Mouse (Mus musculus) embryonic facial prominence, embryonic 14.5 days (tissue): ENCODE data around the gene Gng13. TPM values are rescaled to one million over a fixed set of nuclear protein-coding genes. Genes with fewer than 3 reads are reported as not detected.

Experiments used
- ATAC-seq: fragments of 200-750 bp; cut with Nextera tagmentation; 2 replicates; pipeline ENCODE4 v1.8.0; 2017; ENCODE audit warnings: low read depth, moderate number of reproducible peaks, moderate TSS enrichment
- DNase-seq: peaks from one replicate; pipeline ENCODE4 v3.0.0-alpha.2; 2015; ENCODE audit warnings: low spot score
- H3K27ac ChIP-seq: fragments of 300-500 bp; sonication (generic); replicated peaks from 2 replicates; pipeline ENCODE4 v1.5.1; 2014; ENCODE audit warnings: low read depth, mild to moderate bottlenecking, low read length, moderate library complexity
- H3K27me3 ChIP-seq: fragments of 300-500 bp; sonication (generic); replicated peaks from 2 replicates; pipeline ENCODE4 v1.6.1; 2014; ENCODE audit warnings: low read length; ENCODE audit not compliant: control insufficient read depth, insufficient read depth
- H3K36me3 ChIP-seq: fragments of 300-500 bp; sonication (generic); 2 replicates; pipeline ENCODE4 v1.6.1; 2014; ENCODE audit warnings: low read length, mixed read lengths; ENCODE audit not compliant: control insufficient read depth, insufficient read depth
- H3K4me1 ChIP-seq: fragments of 300-500 bp; sonication (generic); 2 replicates; pipeline ENCODE4 v1.6.1; 2014; ENCODE audit warnings: antibody characterized with exemption, low read length; ENCODE audit not compliant: control insufficient read depth, insufficient read depth
- H3K4me2 ChIP-seq: fragments of 300-500 bp; sonication (generic); 2 replicates; pipeline ENCODE4 v1.6.1; 2014; ENCODE audit warnings: low read depth, mild to moderate bottlenecking, low read length, moderate library complexity, mixed read lengths
- H3K4me3 ChIP-seq: fragments of 300-500 bp; sonication (generic); 2 replicates; pipeline ENCODE4 v1.5.1; 2014; ENCODE audit warnings: low read depth, mild to moderate bottlenecking, low read length
- H3K9ac ChIP-seq: fragments of 300-500 bp; sonication (generic); 2 replicates; pipeline ENCODE4 v1.6.1; 2014; ENCODE audit warnings: low read depth, mild to moderate bottlenecking, low read length, moderate library complexity, mixed read lengths
- H3K9me3 ChIP-seq: fragments of 300-500 bp; sonication (generic); 2 replicates; pipeline ENCODE4 v1.6.1; 2016; ENCODE audit warnings: low read length; ENCODE audit not compliant: control insufficient read depth
- WGBS: fragments of 180-500 bp; shearing (Covaris S2); extraction: QIAGEN DNeasy Blood & Tissue Kit; methylation state at CpG from one replicate; pipeline ENCODE4 v1.1.7; 2014; 5-methylcytosine and 5-hydroxymethylcytosine counted together
- polyA plus RNA-seq: library from polyadenylated mRNA; unstranded; fragments of >200 nt; fragmentation: Nextera tagmentation; extraction: Ambion mirVana; gene quantifications from 2 replicates; pipeline ENCODE4 v1.2.1, GENCODE M21; 2014

Gng13 gene
- 14.6 and 28.5 TPM in 2 replicates for polyA plus RNA-seq

GRCm38 (mm10) chr17:25716711-25717637, at the start of gene Gng13:
Gene Gng13, plus strand, starts transcription at chr17:25717171.
- Histone ChIP-seq H3K4me3 (peak within 1 kb of the TSS; percentile 41), H3K4me1 (no peaks in the 10 kb centered on the region), H3K9ac (peak within 1 kb of the TSS; percentile 61), H3K27ac (no peak within 1 kb of the TSS), H3K9me3 (no peaks in the 10 kb centered on the region), H3K4me2 (peak within 1 kb of the TSS; percentile 81), H3K36me3 (peaks cover 12% of the 10 kb centered on the region), H3K27me3 (peaks cover 31% of the 10 kb centered on the region)
- ATAC-seq (0 out of 2 replicates have a peak, but pooled peaks have one; percentile 28), DNase-seq (no peak)
- WGBS, result 2% methylated on average over 22 of the region's 45 CpGs

- H3K4me3 ChIP-seq, result no peak overlapping the region
- peaks cover 5% of the 10 kb centered on the region; the same call in 1 of the 2 replicates for H3K4me1 ChIP-seq
- no peak for ATAC-seq
- no peaks in the 10 kb centered on the region for H3K36me3 ChIP-seq
- DNase-seq, result no peak
- H3K4me2 ChIP-seq, result no peak overlapping the region
- WGBS, result 79% methylated on average over 7 of the region's 7 CpGs
- H3K27ac ChIP-seq, result no peak overlapping the region
- no peak overlapping the region for H3K9ac ChIP-seq
- no peaks in the 10 kb centered on the region for H3K9me3 ChIP-seq
- H3K27me3 ChIP-seq, result no peaks in the 10 kb centered on the region
Observed at GRCm38 (mm10) chr17:25668481-25669055, 48.4 kb upstream of the Gng13 start.

- Histone ChIP-seq H3K4me3 (no peak overlapping the region), H3K4me1 (0 out of 2 replicates have a peak, but pooled peaks cover 2% of the 10 kb centered on the region), H3K27me3 (no peaks in the 10 kb centered on the region), H3K27ac (no peak overlapping the region), H3K4me2 (no peak overlapping the region), H3K36me3 (no peaks in the 10 kb centered on the region), H3K9ac (no peak overlapping the region), H3K9me3 (0 out of 2 replicates have a peak, but pooled peaks cover 5% of the 10 kb centered on the region)
- ATAC-seq (no peak), DNase-seq (no peak)
Observed at GRCm38 (mm10) chr17:25672982-25673381, 44.0 kb upstream of the Gng13 start.

- Histone ChIP-seq H3K4me2 (no peak overlapping the region), H3K4me1 (no peaks in the 10 kb centered on the region), H3K9me3 (0 out of 2 replicates have a peak, but pooled peaks cover 5% of the 10 kb centered on the region), H3K36me3 (no peaks in the 10 kb centered on the region), H3K27ac (peak overlapping the region; percentile 23; the same call in 1 of the 2 replicates), H3K27me3 (no peaks in the 10 kb centered on the region), H3K4me3 (no peak overlapping the region), H3K9ac (no peak overlapping the region)
- ATAC-seq (no peak), DNase-seq (no peak)
- WGBS, result 55% methylated on average over 6 of the region's 6 CpGs
Observed at GRCm38 (mm10) chr17:25677969-25678368, 39.0 kb upstream of the Gng13 start.

- no peaks in the 10 kb centered on the region for H3K4me1 ChIP-seq
- no peak overlapping the region for H3K4me2 ChIP-seq
- no peak overlapping the region for H3K9ac ChIP-seq
- no peaks in the 10 kb centered on the region for H3K36me3 ChIP-seq
- H3K27ac ChIP-seq, result no peak overlapping the region
- no peaks in the 10 kb centered on the region for H3K27me3 ChIP-seq
- H3K9me3 ChIP-seq, result 0 out of 2 replicates have a peak, but pooled peaks cover 5% of the 10 kb centered on the region
- WGBS, result 21% methylated on average over 5 of the region's 5 CpGs
- no peak for DNase-seq
- ATAC-seq, result no peak
- no peak overlapping the region for H3K4me3 ChIP-seq
Observed at GRCm38 (mm10) chr17:25679818-25680217, 37.2 kb upstream of the Gng13 start.

- no peak for DNase-seq
Observed at GRCm38 (mm10) chr17:25681636-25682035, 35.3 kb upstream of the Gng13 start.

GRCm38 (mm10) chr17:25686323-25686722, 30.6 kb upstream of the Gng13 start:
- H3K36me3 ChIP-seq, result no peaks in the 10 kb centered on the region
- H3K9me3 ChIP-seq, result no peaks in the 10 kb centered on the region
- ATAC-seq (no peak), DNase-seq (no peak)
- H3K27ac ChIP-seq, result no peak overlapping the region
- H3K4me1 ChIP-seq, result peaks cover 3% of the 10 kb centered on the region; the same call in 1 of the 2 replicates
- no peaks in the 10 kb centered on the region for H3K27me3 ChIP-seq
- H3K4me2 ChIP-seq, result no peak overlapping the region
- WGBS, result 50% methylated on average over 7 of the region's 7 CpGs
- H3K4me3 ChIP-seq, result no peak overlapping the region
- H3K9ac ChIP-seq, result no peak overlapping the region

More at GRCm38 (mm10) chr17:25681636-25682035, 35.3 kb upstream of the Gng13 start:
- H3K4me3 ChIP-seq, result no peak overlapping the region
- H3K9ac ChIP-seq, result no peak overlapping the region
- no peaks in the 10 kb centered on the region for H3K9me3 ChIP-seq
- H3K4me2 ChIP-seq, result no peak overlapping the region
- H3K4me1 ChIP-seq, result no peaks in the 10 kb centered on the region
- H3K36me3 ChIP-seq, result no peaks in the 10 kb centered on the region
- no peak for ATAC-seq
- H3K27me3 ChIP-seq, result no peaks in the 10 kb centered on the region
- 62% methylated on average over 4 of the region's 4 CpGs for WGBS
- H3K27ac ChIP-seq, result no peak overlapping the region

- H3K4me3 ChIP-seq, result no peak overlapping the region
- no peaks in the 10 kb centered on the region for H3K9me3 ChIP-seq
- no peak overlapping the region for H3K27ac ChIP-seq
- H3K9ac ChIP-seq, result no peak overlapping the region
- no peak overlapping the region for H3K4me2 ChIP-seq
- H3K36me3 ChIP-seq, result no peaks in the 10 kb centered on the region
- ATAC-seq (no peak), DNase-seq (no peak)
- peaks cover 3% of the 10 kb centered on the region; the same call in 1 of the 2 replicates for H3K4me1 ChIP-seq
- H3K27me3 ChIP-seq, result no peaks in the 10 kb centered on the region
- 65% methylated on average over 4 of the region's 4 CpGs for whole genome bisulfite sequencing
Observed at GRCm38 (mm10) chr17:25688922-25689321, 28.0 kb upstream of the Gng13 start.
